Mouse (Mus musculus) CH12.LX (cell line): ENCODE measurements at regions not wholly inside any gene's neighbourhood (a gene's known extent, or its start where the extent isn't known, plus 50 kb on each side); places are given as distances from the start of the nearest gene placed in this dataset.

Source experiments
- DNase-seq: peaks from one replicate; pipeline ENCODE4 v3.0.0-alpha.2; 2013; ENCODE audit errors: extremely low read depth
- H3K27ac ChIP-seq: 2 replicates; pipeline ENCODE4 v1.5.1; 2012; ENCODE audit warnings: low read depth, mild to moderate bottlenecking, control low read depth, moderate library complexity; ENCODE audit not compliant: insufficient read depth
- H3K27me3 ChIP-seq: replicated peaks from 2 replicates; pipeline ENCODE3; 2012; ENCODE audit warnings: inconsistent platforms
- H3K36me3 ChIP-seq, 2 experiments: replicated peaks in 1 of 2; 2 replicates each; pipeline versions ENCODE3 to v1.6.1; 2012; ENCODE audit warnings: inconsistent platforms in 1 of 2, low read length in 1 of 2, mild to moderate bottlenecking in 1 of 2, mixed read lengths in 1 of 2, moderate library complexity in 1 of 2; ENCODE audit not compliant: control insufficient read depth in 1 of 2, insufficient read depth in 1 of 2
- H3K4me1 ChIP-seq, 2 experiments: 2 replicates each; pipeline ENCODE4 v1.6.1; 2012; ENCODE audit warnings: inconsistent platforms in 1 of 2, moderate library complexity in 1 of 2; ENCODE audit not compliant: insufficient read depth in 2 of 2, control insufficient read depth in 1 of 2
- H3K4me2 ChIP-seq: 2 replicates; pipeline ENCODE4 v1.6.1; 2012; ENCODE audit warnings: low read depth, mild to moderate bottlenecking, control low read depth; ENCODE audit not compliant: poor library complexity, insufficient read depth, severe bottlenecking
- H3K4me3 ChIP-seq, 3 experiments: fragments of 150-350 bp in 1 of 3; sonication (generic) in 1 of 3; replicated peaks in 1 of 3; 2 replicates each; pipeline versions ENCODE3 to v1.5.1; 2011 to 2012; ENCODE audit warnings: low read depth in 2 of 3, low read length in 2 of 3, mild to moderate bottlenecking in 2 of 3, moderate library complexity in 2 of 3, control low read depth in 1 of 3, improper control_type of control experiment in 1 of 3, inconsistent platforms in 1 of 3, mixed read lengths in 1 of 3; ENCODE audit not compliant: poor library complexity in 1 of 3
- H3K79me2 ChIP-seq: replicated peaks from 2 replicates; pipeline ENCODE4 v1.6.1; 2012; ENCODE audit warnings: mild to moderate bottlenecking, moderate library complexity; ENCODE audit not compliant: control insufficient read depth, poor library complexity, insufficient read depth, severe bottlenecking; ENCODE audit errors: extremely low read depth
- H3K9ac ChIP-seq: 2 replicates; pipeline ENCODE4 v1.6.1; 2012; ENCODE audit warnings: low read depth, mild to moderate bottlenecking, control low read depth, moderate library complexity; ENCODE audit not compliant: insufficient read depth
- H3K9me3 ChIP-seq: replicated peaks from 2 replicates; pipeline ENCODE3; 2012; ENCODE audit warnings: low read length, inconsistent platforms, mixed read lengths
- BHLHE40 ChIP-seq: IDR thresholded peaks from 2 replicates; pipeline ENCODE4 v1.6.1; 2011; ENCODE audit warnings: mild to moderate bottlenecking, low read depth, low read length, improper control_type of control experiment
- CHD1 ChIP-seq: IDR thresholded peaks from 2 replicates; pipeline ENCODE4 v1.6.1; 2012; ENCODE audit warnings: low read depth, low read length, improper control_type of control experiment, inconsistent platforms
- CHD2 ChIP-seq: IDR thresholded peaks from 2 replicates; pipeline ENCODE4 v1.6.1; 2011; ENCODE audit warnings: low read length, improper control_type of control experiment
- CTCF ChIP-seq, 2 experiments: IDR thresholded peaks in 1 of 2; conservative IDR thresholded peaks in 1 of 2; 2 replicates each; pipeline ENCODE4 v1.5.1; 2011 to 2012; ENCODE audit warnings: low read depth in 2 of 2, low read length in 2 of 2, improper control_type of control experiment in 1 of 2, inconsistent platforms in 1 of 2, mild to moderate bottlenecking in 1 of 2, moderate library complexity in 1 of 2
- ELF1 ChIP-seq: IDR thresholded peaks from 2 replicates; pipeline ENCODE4 v1.6.1; 2014; ENCODE audit warnings: low read depth, mild to moderate bottlenecking, inconsistent platforms, low read length, improper control_type of control experiment
- EP300 ChIP-seq: IDR thresholded peaks from 2 replicates; pipeline ENCODE4 v1.6.1; 2011; ENCODE audit warnings: low read length, improper control_type of control experiment
- GABPA ChIP-seq: IDR thresholded peaks from 2 replicates; pipeline ENCODE4 v1.6.1; 2012; ENCODE audit warnings: low read depth, low read length, improper control_type of control experiment, inconsistent platforms; ENCODE audit not compliant: insufficient replicate concordance
- HCFC1 ChIP-seq: IDR thresholded peaks from 2 replicates; pipeline ENCODE4 v1.6.1; 2012; ENCODE audit warnings: low read depth, mild to moderate bottlenecking, inconsistent platforms, low read length, improper control_type of control experiment
- IRF4 ChIP-seq: IDR thresholded peaks from 2 replicates; pipeline ENCODE4 v1.6.1; 2014; ENCODE audit warnings: low read depth, mild to moderate bottlenecking, inconsistent platforms, low read length, improper control_type of control experiment
- JUN ChIP-seq: IDR thresholded peaks from 2 replicates; pipeline ENCODE4 v1.6.1; 2011; ENCODE audit warnings: low read depth, mild to moderate bottlenecking, low read length, improper control_type of control experiment, moderate library complexity; ENCODE audit not compliant: insufficient read depth
- KAT2A ChIP-seq: IDR thresholded peaks from 2 replicates; pipeline ENCODE4 v1.6.1; 2012; ENCODE audit warnings: low read length, improper control_type of control experiment, inconsistent platforms; ENCODE audit not compliant: insufficient replicate concordance
- MAX ChIP-seq: IDR thresholded peaks from 2 replicates; pipeline ENCODE4 v1.6.1; 2011; ENCODE audit warnings: low read length, improper control_type of control experiment
- NELFE ChIP-seq: IDR thresholded peaks from 2 replicates; pipeline ENCODE4 v1.6.1; 2011; ENCODE audit warnings: low read depth, low read length, improper control_type of control experiment
- NRF1 ChIP-seq: IDR thresholded peaks from 2 replicates; pipeline ENCODE4 v1.6.1; 2014; ENCODE audit warnings: low read depth, mild to moderate bottlenecking, inconsistent platforms, low read length, improper control_type of control experiment, moderate library complexity
- PAX5 ChIP-seq: IDR thresholded peaks from 2 replicates; pipeline ENCODE4 v1.6.1; 2012; ENCODE audit warnings: low read length, inconsistent platforms, mixed read lengths
- RAD21 ChIP-seq: IDR thresholded peaks from 2 replicates; pipeline ENCODE4 v1.6.1; 2011; ENCODE audit warnings: low read depth, mild to moderate bottlenecking, low read length, improper control_type of control experiment, moderate library complexity
- RCOR1 ChIP-seq: conservative IDR thresholded peaks from 2 replicates; pipeline ENCODE4 v1.6.1; 2012; ENCODE audit warnings: low read depth, mild to moderate bottlenecking, inconsistent platforms, low read length, improper control_type of control experiment
- SIN3A ChIP-seq: IDR thresholded peaks from 2 replicates; pipeline ENCODE4 v1.6.1; 2012; ENCODE audit warnings: low read length, improper control_type of control experiment, inconsistent platforms
- SMC3 ChIP-seq: IDR thresholded peaks from 2 replicates; pipeline ENCODE4 v1.6.1; 2011; ENCODE audit warnings: low read depth, low read length, improper control_type of control experiment
- TBP ChIP-seq: conservative IDR thresholded peaks from 2 replicates; pipeline ENCODE4 v1.6.1; 2011; ENCODE audit warnings: low read depth, low read length, improper control_type of control experiment
- TCF12 ChIP-seq: IDR thresholded peaks from 2 replicates; pipeline ENCODE4 v1.6.1; 2014; ENCODE audit warnings: low read depth, mild to moderate bottlenecking, inconsistent platforms, low read length, improper control_type of control experiment
- USF1 ChIP-seq: IDR thresholded peaks from 2 replicates; pipeline ENCODE4 v1.6.1; 2014; ENCODE audit warnings: low read depth, mild to moderate bottlenecking, inconsistent platforms, low read length, improper control_type of control experiment
- ZC3H11A ChIP-seq: IDR thresholded peaks from 2 replicates; pipeline ENCODE4 v1.6.1; 2012; ENCODE audit warnings: low read depth, mild to moderate bottlenecking, inconsistent platforms, low read length, improper control_type of control experiment
- dilution Hi-C: fragments of 300-500 bp; cut with MboI; formaldehyde crosslinking; loops from 2 replicates; pipeline ENCODE4 v1.14.3; 2020; ENCODE audit warnings: low sequenced_read_pairs; ENCODE audit not compliant: extremely low pct_unique_long_range_greater_than_20kb, extremely low pct_ligation_motif_present
- in situ Hi-C: fragments of 300-500 bp; cut with MboI; formaldehyde crosslinking; loops from 3 replicates; pipeline ENCODE4 v1.14.3; 2019; ENCODE audit warnings: low sequenced_read_pairs, low pct_ligation_motif_present, low pct_unique_long_range_greater_than_20kb, mixed read lengths

- H3K9ac ChIP-seq: peak overlapping the region; percentile 35; the same call in 1 of the 2 replicates
- dilution Hi-C loops: no loop called here
- H3K4me3 ChIP-seq: no peak overlapping the region
- H3K9me3 ChIP-seq: no peaks in the 10 kb centered on the region
- no peaks in the 10 kb centered on the region for H3K79me2 ChIP-seq
- no peaks in the 10 kb centered on the region for H3K36me3 ChIP-seq
- DNase-seq: no peak
- no peak overlapping the region for H3K27ac ChIP-seq
- H3K27me3 ChIP-seq: no peaks in the 10 kb centered on the region
- peak overlapping the region; percentile 41 for H3K4me2 ChIP-seq
- in situ Hi-C loops: no loop called here
- H3K4me1 ChIP-seq: no peaks in the 10 kb centered on the region
- TF ChIP-seq HCFC1: no peak
- TF ChIP-seq TCF12: no peak
- no peak for TF ChIP-seq PAX5
- TF ChIP-seq IRF4: no peak
- no peak for TF ChIP-seq BHLHE40
- no peak for TF ChIP-seq JUN
- TF ChIP-seq CTCF (conservative IDR thresholded peaks at IDR 0.05 in 1 of 2, IDR thresholded peaks at IDR 0.05 in 1 of 2; ENCODE audit: low read depth in 2 of 2, low read length in 2 of 2): no peak
- TF ChIP-seq ZC3H11A: no peak
- no peak for TF ChIP-seq RAD21
- TF ChIP-seq RCOR1: no peak
- no peak for TF ChIP-seq SIN3A
Observed at GRCm38 (mm10) chr1:35936362-35937093, 131.7 kb upstream of the Hs6st1 start.

- H3K79me2 ChIP-seq: no peaks in the 10 kb centered on the region
- no peak for DNase-seq
- no peaks in the 10 kb centered on the region for H3K27me3 ChIP-seq
- H3K9me3 ChIP-seq: no peaks in the 10 kb centered on the region
- no peak overlapping the region for H3K4me3 ChIP-seq
- H3K27ac ChIP-seq: no peak overlapping the region
- dilution Hi-C loops (no loop called here), in situ Hi-C loops (no loop called here)
- no peaks in the 10 kb centered on the region for H3K36me3 ChIP-seq
- no peaks in the 10 kb centered on the region for H3K4me1 ChIP-seq
- no peak for TF ChIP-seq SMC3
- TF ChIP-seq NRF1: no peak
- no peak for TF ChIP-seq SIN3A
- TF ChIP-seq CHD2: no peak
- no peak for TF ChIP-seq MAX
- no peak for TF ChIP-seq NELFE
- TF ChIP-seq KAT2A: no peak
- no peak for TF ChIP-seq ELF1
- TF ChIP-seq TBP: no peak
- no peak for TF ChIP-seq CHD1
- no peak for TF ChIP-seq USF1
- no peak for TF ChIP-seq EP300
- TF ChIP-seq GABPA: no peak
- TF ChIP-seq, all 38 proteins: peak for 0
- Histone ChIP-seq H3K9ac (no peak overlapping the region), H3K4me2 (no peak overlapping the region)
Observed at GRCm38 (mm10) chr1:35940236-35940635, 128.0 kb upstream of the Hs6st1 start.
